Mouse (Mus musculus): Measurements from ENCODE around the gene Tmem211.

DNA sequence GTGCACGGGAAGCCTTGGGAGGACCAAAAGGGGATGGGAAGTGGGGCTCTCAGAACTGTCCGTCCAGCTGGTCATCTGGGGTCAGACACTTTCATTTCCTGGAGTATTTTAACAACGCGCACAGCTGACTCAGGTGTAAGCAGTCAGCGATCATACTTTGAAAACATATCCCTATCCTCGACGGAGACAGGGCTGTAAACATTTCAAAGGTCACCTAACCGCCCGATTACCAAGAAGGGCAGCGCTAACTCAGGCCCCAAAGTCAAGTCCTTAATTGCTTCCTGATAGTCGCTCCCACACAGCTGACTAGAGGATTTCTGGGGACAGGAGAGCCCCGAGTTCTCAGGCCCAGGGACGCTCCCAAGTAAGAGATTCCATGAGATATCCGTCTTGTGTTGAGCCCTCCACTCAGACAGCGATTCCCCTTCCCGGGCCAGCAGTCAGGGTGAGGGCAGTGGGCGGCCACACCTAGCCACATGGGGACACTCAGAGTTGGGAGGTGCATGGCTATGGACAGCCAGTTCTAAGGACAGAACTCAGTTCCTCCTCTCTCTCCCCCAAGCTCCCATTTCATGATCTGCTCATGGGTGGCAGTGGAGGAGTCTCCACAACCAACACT lies 8.0 kb upstream of the Tmem211 start:
- TF ChIP-seq CTCF (IDR thresholded peaks at IDR 0.05; ENCODE audit: control insufficient read depth, insufficient read depth, low read length) (no peak), POLR2A (IDR thresholded peaks at IDR 0.05; ENCODE audit: borderline replicate concordance, control insufficient read depth, low read depth, low read length) (no peak)
